Mouse (Mus musculus) gastrocnemius, adult 18-20 months (tissue): Measurements from ENCODE around the gene Vsig2. TPM values are rescaled to one million over a fixed set of nuclear protein-coding genes. Genes with fewer than 3 reads are reported as not detected.

Experiments used
- DNase-seq: peaks from one replicate; pipeline ENCODE4 v3.0.0; 2021; ENCODE audit warnings: low spot score
- long read RNA-seq, 2 experiments: library from polyadenylated mRNA; stranded (forward); transcript quantifications; one replicate each; pipeline ENCODE4 v2.0.0; 2021
- total RNA-seq, 2 experiments: library from RNA; stranded (reverse); gene quantifications; 2 replicates each; pipeline ENCODE4 v1.2.3; 2021

The Vsig2 gene
- under 1 TPM; 0.55 to 0.85 TPM for total RNA-seq
- long read RNA-seq, experiment 1, result 0 reads
- long read RNA-seq, experiment 2, result 0 reads

GRCm38 (mm10) chr9:37539170-37540025 is at the start of gene Vsig2:
TSS of gene Vsig2 (plus strand) at chr9:37539255.
- no peak for DNase-seq

DNA sequence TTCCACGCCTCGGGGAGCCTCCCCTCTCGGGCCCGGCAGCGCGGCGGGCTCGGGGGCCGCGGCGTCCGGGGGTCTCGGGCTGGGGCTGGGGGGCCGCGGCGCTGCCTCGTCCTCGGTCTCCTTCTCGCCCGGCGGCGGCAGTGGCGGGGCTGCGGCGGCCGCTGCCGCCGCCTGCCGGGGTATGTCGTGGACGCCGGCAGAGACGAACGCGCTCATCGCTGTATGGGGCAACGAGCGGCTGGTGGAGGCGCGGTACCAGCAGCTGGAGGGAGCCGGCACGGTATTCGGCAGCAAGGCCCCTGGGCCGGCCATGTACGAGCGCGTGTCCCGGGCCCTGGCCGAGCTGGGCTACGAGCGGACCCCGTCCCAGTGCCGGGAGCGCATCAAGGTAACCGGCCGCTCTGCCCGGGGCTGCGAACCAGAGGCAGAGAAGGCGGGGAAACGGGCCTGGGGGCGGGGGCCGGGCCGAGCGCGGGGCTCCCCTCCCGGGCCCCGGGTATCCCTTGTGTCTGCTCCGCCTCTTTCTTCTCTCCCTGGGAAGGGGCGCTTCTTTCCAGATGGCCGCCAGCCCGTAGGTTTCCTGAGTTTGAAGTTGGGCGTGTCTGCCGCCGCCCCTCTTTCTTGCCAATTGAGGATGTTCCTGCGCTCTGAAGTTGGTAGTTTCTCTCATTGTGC is 49.5 kb upstream of the Vsig2 start:
- DNase-seq, result peak; percentile 11

- DNase-seq, result no peak
Measured at GRCm38 (mm10) chr9:37495761-37496160, 43.3 kb upstream of the Vsig2 start.

GRCm38 (mm10) chr9:37496325-37496724 is 42.7 kb upstream of the Vsig2 start:
- no peak for DNase-seq

- no peak for DNase-seq
Measured at GRCm38 (mm10) chr9:37500201-37500600, 38.9 kb upstream of the Vsig2 start.

- DNase-seq, result no peak
Measured at GRCm38 (mm10) chr9:37501170-37501569, 37.9 kb upstream of the Vsig2 start.

DNA sequence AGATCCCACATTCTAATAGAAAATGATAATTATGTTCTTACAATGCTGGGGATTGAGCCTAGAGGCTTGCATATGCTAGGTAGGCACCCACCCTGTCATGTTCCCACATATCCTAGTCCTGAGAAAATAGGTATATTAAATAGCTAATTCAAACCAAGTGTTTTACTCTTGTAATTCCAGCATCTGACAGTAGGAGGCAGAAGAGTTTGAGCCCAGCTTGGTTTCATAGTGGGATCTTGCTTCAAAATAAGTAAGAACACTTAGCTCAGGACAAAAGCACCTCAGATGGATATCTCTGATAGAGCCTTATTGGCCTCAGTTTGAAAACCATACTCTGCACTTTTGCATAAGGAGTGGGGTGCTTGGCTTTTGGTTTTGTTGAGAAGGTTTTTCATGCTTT is 34.7 kb upstream of the Vsig2 start:
- no peak for DNase-seq

DNA sequence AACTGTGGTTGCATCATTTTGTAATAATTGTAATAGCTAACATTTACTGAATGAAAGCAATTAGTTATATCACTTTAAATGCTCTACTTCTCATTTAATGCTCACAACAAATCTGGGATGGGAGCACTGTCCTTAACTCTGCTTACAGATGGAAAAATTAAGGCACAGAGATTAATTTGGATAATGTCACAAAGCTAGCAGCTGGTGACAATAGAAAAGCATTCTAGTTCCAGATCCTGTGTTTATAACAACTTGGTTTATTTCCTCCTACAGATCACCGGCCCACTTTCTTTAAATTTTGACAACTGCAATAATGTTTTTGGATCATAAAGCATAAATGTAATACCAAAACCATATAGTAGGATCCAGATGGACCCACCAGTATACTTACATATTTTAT is 33.0 kb upstream of the Vsig2 start:
- no peak for DNase-seq

GRCm38 (mm10) chr9:37512097-37512496 is 27.0 kb upstream of the Vsig2 start:
- DNase-seq, result no peak

DNA sequence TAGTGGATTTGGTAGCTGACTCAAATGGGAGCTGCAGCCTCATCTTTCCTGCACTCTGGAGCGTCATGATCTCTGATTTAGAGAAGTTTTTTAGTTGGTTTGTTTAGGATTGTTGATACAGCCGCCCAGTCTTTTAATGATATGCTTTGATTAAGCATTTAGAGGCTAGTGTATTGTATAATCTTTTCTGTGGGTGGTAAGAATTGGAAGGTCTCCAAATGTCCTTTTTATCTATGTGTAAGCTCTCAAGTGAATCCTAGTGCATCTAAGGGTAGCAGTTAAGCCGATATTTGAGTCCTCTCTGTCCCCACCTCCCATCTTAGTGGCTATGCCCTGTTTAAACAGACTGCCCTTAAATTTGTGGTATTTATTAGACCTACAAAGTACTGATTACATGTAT is 24.6 kb upstream of the Vsig2 start:
- no peak for DNase-seq

GRCm38 (mm10) chr9:37517467-37517866 is 21.6 kb upstream of the Vsig2 start:
- DNase-seq, result no peak

DNA sequence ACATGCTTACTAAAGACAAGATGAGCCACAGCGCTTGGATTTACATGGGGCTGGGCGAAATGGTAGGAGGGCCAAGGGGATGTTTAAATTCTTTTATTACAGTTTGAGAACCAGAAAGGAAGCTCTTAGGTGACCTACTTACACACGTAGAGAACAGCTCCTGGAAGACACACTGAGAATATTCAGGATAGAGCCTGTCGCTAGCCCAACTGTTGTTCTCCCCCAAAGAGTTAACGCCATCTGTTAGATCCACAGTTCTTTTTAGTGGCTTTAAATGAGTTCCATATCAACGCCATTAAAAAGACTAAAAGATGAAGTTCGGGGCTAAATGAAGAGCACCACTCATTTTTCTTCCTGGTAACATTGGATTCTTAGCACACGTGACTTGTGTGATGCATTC is 20.1 kb upstream of the Vsig2 start:
- DNase-seq, result no peak

- no peak for DNase-seq
Measured at GRCm38 (mm10) chr9:37519995-37520394, 19.1 kb upstream of the Vsig2 start.

- DNase-seq, result no peak
Measured at GRCm38 (mm10) chr9:37525461-37525860, 13.6 kb upstream of the Vsig2 start.

GRCm38 (mm10) chr9:37526443-37527395 is 12.3 kb upstream of the Vsig2 start:
- DNase-seq, result no peak

DNA sequence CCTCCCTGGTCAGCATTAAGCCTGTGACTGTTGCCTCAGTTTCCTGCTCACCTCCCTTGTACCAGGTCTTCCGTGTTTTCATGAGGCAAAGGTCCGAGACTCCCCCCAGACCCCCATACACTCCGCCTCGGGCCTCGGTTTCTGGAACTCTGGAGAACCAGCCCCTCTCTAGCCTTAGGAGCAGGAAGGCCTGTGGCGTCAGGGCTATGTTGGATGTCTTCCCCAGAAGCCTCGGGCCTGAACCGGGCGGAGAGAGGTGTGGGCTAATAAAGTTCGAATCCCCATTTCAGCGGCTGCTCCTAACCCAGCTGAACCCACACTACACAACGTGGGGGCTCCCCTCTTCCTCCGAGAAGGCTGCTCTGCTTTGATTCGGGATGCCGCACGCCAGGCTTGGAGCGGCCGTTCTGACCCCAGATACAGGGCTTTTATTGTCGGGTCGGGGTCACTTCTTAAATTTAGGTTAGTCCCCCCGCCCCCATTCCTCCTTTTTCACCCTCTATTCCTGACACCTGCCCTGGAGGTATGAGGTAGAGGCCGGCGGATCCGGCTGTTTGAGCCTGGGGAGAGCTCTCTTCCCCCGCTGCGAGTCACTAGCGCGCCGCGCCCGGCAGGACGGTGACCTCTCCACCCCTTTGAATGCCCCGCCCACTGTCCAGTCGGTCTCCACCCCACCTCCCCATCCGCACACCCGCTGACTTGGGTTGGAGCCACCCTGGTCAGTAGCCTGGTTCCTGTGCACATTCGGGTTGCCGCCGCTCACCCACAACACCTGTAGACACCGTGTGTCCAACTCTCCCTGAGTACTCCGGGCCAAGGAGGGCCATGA is 11.4 kb upstream of the Vsig2 start, which contains the start of gene Esam:
TSS of gene Esam (plus strand) at position 683 of the 829 bp plus-strand sequence.
- peak; percentile 71 for DNase-seq

DNA sequence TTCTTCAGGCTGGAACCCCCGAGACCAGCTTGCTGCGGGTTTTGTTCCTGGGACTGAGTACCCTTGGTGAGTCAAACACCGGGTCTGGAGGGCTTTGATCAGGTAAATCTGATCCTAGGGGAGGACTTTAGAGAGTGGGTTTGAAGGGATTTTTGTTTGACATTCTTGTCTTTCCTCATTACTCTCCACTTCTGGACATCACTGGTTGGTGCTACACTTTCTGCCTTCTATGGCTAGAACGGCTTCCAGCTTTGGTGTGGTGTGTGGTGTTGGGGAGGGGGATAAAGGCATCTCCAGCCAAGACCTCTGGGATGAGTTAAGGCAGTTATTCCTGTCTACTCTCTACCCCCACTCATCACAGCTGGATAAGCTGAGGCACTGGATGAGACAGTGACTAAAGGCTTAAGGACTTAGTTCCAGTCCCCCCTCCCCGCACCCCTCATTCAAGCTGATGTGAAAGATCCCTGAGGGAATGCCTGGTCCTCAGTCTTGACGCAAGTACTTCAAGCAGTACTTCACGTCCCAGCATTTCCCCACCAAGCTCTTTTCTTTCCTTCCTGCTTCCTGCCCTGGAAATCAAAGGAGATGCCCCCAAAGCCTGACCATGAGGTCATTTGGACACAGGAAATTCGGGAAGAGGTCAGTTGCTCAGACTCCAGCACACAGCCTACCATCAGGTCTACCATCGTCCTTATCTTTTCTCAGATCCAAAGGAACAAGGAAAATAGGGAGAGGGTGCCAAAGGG is 10.7 kb upstream of the Vsig2 start:
- DNase-seq, result no peak

DNA sequence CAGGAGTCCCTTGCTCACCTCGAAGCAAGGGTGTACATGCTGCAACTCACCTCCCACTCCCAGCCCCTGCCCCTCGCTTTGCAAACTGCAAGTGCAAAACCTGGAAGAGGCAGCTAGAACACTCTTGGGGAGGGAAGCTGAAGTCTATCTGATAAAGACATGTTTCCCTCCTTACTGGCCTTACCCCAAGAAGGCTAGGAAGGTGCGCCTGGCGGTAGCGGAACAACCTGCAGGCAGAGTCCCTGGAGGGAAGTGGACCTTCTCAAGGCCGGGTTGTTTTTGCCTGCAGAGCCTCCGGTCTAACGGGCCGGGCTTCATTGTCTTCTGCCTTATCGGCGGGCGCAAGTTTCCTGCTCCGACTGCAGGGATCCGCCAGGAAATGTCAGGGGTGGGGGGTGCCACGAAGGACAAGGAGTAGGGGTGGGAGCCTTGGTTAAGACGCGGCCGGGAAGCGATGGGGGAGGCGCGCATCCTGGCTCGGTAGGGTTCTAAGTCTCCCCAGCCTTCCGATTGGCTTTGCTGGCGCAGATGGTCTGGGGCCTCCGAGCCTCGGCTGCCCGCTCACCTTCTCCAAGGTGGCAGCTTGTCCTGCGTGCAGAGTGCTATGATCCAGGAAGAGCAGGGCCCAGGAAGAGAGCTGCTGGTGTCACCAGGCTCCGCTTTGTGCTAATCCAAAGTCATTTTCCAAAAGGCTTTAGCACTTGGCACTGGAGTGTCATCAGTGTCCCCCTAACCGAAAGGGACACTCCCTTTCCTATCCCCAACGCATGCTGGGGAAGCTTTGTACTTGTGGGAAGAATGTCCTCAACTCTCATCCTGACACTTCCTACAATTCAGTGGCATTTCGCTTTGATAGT is 8.8 kb upstream of the Vsig2 start:
- DNase-seq, result peak; percentile 51
